Mouse (Mus musculus) cerebellum, adult 2 months (tissue): ENCODE data around the gene Nrxn2.

Experiments used
- CTCF ChIP-seq: fragments of 200-500 bp; IDR thresholded peaks from 2 replicates; pipeline ENCODE4 v1.5.1; 2011; ENCODE audit warnings: low read depth, mild to moderate bottlenecking, control low read depth, low read length, moderate library complexity, borderline replicate concordance; ENCODE audit not compliant: insufficient read depth
- POLR2A ChIP-seq: fragments of 200-500 bp; IDR thresholded peaks from 2 replicates; pipeline ENCODE4 v1.6.1; 2011; ENCODE audit warnings: low read length, control low read depth, borderline replicate concordance; ENCODE audit not compliant: insufficient read depth

DNA sequence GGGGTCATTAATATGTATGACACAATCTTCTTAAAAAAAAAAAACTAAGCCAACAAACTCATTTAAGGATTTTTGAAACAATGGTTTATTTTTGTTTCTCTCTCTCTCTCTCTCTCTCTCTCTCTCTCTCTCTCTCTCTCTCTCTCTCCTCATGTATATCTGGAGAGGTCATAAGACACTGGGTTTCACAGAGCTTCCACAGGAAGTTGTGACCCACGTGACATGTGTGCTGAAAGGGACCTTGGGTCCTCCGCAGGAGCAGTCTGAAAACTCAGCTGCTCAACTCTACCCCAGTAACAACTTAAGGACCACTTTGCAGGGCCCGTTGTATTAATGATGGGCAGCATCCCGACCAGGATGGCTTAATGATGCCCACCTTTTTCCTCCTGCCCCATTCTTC lies 132.7 kb downstream of the Nrxn2 start:
- TF ChIP-seq CTCF (no peak), POLR2A (no peak)
